11 mouse cellular contexts compared by ENCODE assay signal in the genomic region with DNA sequence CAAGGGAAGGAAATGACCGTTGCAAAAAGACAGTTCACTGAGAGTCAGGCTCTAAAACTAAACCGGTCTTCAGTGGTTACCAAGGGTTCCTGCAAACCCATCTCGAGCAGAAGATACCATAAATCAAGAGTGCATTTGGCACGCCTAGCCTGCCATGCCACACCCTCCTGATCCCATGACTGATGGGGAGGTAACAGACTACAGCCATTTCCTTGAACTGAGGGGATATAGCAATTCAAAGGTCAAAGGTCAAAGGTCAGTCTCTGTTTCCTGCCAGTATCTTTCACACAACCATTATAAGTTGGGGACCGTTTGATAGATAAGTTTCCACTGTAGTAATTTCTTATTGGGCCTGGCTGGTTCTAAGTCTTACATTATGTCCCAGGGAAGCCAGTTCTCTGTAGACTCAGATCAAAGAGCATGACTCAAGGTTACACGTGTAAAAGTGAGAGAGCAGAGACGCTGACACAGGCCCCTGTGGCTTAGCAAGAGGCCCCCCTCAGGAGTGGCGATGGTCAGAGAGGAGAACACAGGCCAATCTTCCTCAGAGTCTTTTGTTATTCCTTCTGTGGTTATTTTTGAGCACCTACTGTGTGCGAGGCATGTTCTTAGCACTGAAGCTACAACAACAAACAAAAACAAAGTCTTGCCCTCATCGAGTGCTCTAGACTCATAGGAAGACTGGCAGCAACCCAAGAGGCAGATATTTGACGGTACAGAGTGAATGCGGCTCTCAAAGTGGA. TPM values are rescaled to one million over a fixed set of nuclear protein-coding genes. Genes with fewer than 3 reads are reported as not detected.
DNase-seq lines count a peak whose midpoint lies in the region; ATAC-seq and TF ChIP-seq lines count a peak whose summit lies in the region.
"Had no signal": no experiment of that assay in that cellular context is flagged by ENCODE, and none has a peak within 500 bp of the region (broad histone marks: within the 10 kb centered on the region; RNA-seq: fewer than 3 reads in every experiment).

No protein-coding gene starts in this region.

- no peaks in the 10 kb centered on the region for H3K27me3 ChIP-seq in embryonic facial prominence, embryonic 15.5 days
- no peaks in the 10 kb centered on the region for H3K27me3 ChIP-seq in embryonic facial prominence, embryonic 10.5 days (replicated peaks; ENCODE audit: low read depth, poor library complexity, severe bottlenecking)
- no peaks in the 10 kb centered on the region for H3K27me3 ChIP-seq in kidney, adult 2 months (replicated peaks; ENCODE audit: control insufficient read depth, insufficient read depth, low read length)
- no peaks in the 10 kb centered on the region for H3K27me3 ChIP-seq in midbrain, embryonic 11.5 days (ENCODE audit: control insufficient read depth, insufficient read depth, low read length)

- no peaks in the 10 kb centered on the region for H3K9me3 ChIP-seq in embryonic facial prominence, embryonic 15.5 days (replicated peaks)
- no peaks in the 10 kb centered on the region for H3K9me3 ChIP-seq in embryonic facial prominence, embryonic 10.5 days
- no peaks in the 10 kb centered on the region for H3K9me3 ChIP-seq in midbrain, embryonic 11.5 days (ENCODE audit: control insufficient read depth, low read length)

- H3K4me3 ChIP-seq in embryonic facial prominence, embryonic 15.5 days (replicated peaks): no peak overlapping the region
- no peak overlapping the region for H3K4me3 ChIP-seq in embryonic facial prominence, embryonic 10.5 days
- H3K4me3 ChIP-seq in kidney, adult 2 months (ENCODE audit: insufficient read depth, low read depth, low read length): no peak overlapping the region
- H3K4me3 ChIP-seq in macrophage (ENCODE audit: inconsistent target): no peak overlapping the region
- no peak overlapping the region for H3K4me3 ChIP-seq in midbrain, embryonic 11.5 days (ENCODE audit: low read depth, low read length)

- H3K79me2 ChIP-seq in macrophage (ENCODE audit: inconsistent target): peaks cover 75% of the 10 kb centered on the region

- TF ChIP-seq POLR2A in kidney, adult 2 months (IDR thresholded peaks at IDR 0.05; ENCODE audit: low read depth, low read length): no peak

- no peaks in the 10 kb centered on the region for H3K4me1 ChIP-seq in embryonic facial prominence, embryonic 15.5 days
- H3K4me1 ChIP-seq in embryonic facial prominence, embryonic 10.5 days: peaks cover 16% of the 10 kb centered on the region; the same call in 1 of the 2 replicates
- H3K4me1 ChIP-seq in kidney, adult 2 months (ENCODE audit: control insufficient read depth, insufficient read depth, low read length): peaks cover 13% of the 10 kb centered on the region
- no peaks in the 10 kb centered on the region for H3K4me1 ChIP-seq in midbrain, embryonic 11.5 days (ENCODE audit: control insufficient read depth, insufficient read depth, low read length)

- no peak overlapping the region for H3K27ac ChIP-seq in embryonic facial prominence, embryonic 15.5 days (replicated peaks)
- no peak overlapping the region for H3K27ac ChIP-seq in embryonic facial prominence, embryonic 10.5 days (replicated peaks)
- peak overlapping the region; percentile 25 for H3K27ac ChIP-seq in kidney, adult 2 months (ENCODE audit: insufficient read depth, low read depth, low read length)
- H3K27ac ChIP-seq in macrophage: peak overlapping the region; percentile 92
- H3K27ac ChIP-seq in midbrain, embryonic 11.5 days (ENCODE audit: low read depth, low read length): no peak overlapping the region

- no peak overlapping the region for H3K4me2 ChIP-seq in embryonic facial prominence, embryonic 15.5 days (replicated peaks)
- no peak overlapping the region for H3K4me2 ChIP-seq in midbrain, embryonic 11.5 days

- H3K36me3 ChIP-seq in embryonic facial prominence, embryonic 15.5 days: peaks cover 35% of the 10 kb centered on the region
- peaks cover 10% of the 10 kb centered on the region; the same call in 1 of the 2 replicates for H3K36me3 ChIP-seq in embryonic facial prominence, embryonic 10.5 days (replicated peaks)
- H3K36me3 ChIP-seq in kidney, adult 2 months (ENCODE audit: control insufficient read depth, insufficient read depth, low read length): no peaks in the 10 kb centered on the region; the same call in 1 of the 2 replicates
- peaks cover 32% of the 10 kb centered on the region for H3K36me3 ChIP-seq in macrophage (ENCODE audit: inconsistent target)
- H3K36me3 ChIP-seq in midbrain, embryonic 11.5 days (ENCODE audit: control insufficient read depth, insufficient read depth, low read length): no peaks in the 10 kb centered on the region

- no peak for TF ChIP-seq CTCF in kidney, adult 2 months (conservative IDR thresholded peaks at IDR 0.05; ENCODE audit: insufficient read depth, insufficient read length, low read depth, low read length)

- no peak for DNase-seq in embryonic facial prominence, embryonic 10.5 days (ENCODE audit: low spot score)
- DNase-seq in adrenal gland, postnatal 36 days: peak; percentile 63 to 64
- peak; percentile 91 for DNase-seq in kidney, adult 2 months
- DNase-seq in midbrain, embryonic 11.5 days (ENCODE audit: low spot score, missing footprints): no peak
- no peak for DNase-seq in layer of hippocampus, postnatal 25 days (ENCODE audit: extremely low spot score in 1 of 2, low spot score in 1 of 2)
- no peak for DNase-seq in spleen, postnatal 10 days (ENCODE audit: low spot score in 2 of 2)
- DNase-seq: cerebellum, adult 11-12 months had no signal

- ATAC-seq in embryonic facial prominence, embryonic 15.5 days (ENCODE audit: insufficient number of reproducible peaks, low FRiP score, low TSS enrichment, low read depth): peak; percentile 11; the same call in 1 of the 2 replicates
- no peak for ATAC-seq in midbrain, embryonic 11.5 days (ENCODE audit: low FRiP score)

- WGBS in embryonic facial prominence, embryonic 15.5 days: 64% methylated on average over 12 of the region's 12 CpGs
- 74% methylated on average over 12 of the region's 12 CpGs for WGBS in embryonic facial prominence, embryonic 10.5 days
- WGBS in kidney, adult 2 months: 32% methylated on average over 12 of the region's 12 CpGs
- WGBS in macrophage (ENCODE audit: missing documents): 32% methylated on average over 11 of the region's 12 CpGs
- WGBS in midbrain, embryonic 11.5 days: 81% methylated on average over 12 of the region's 12 CpGs

- H3K9ac ChIP-seq in embryonic facial prominence, embryonic 15.5 days: no peak overlapping the region
- H3K9ac ChIP-seq in midbrain, embryonic 11.5 days (ENCODE audit: low read length): no peak overlapping the region

RNA-seq across cellular contexts. Expression of gene Il10rb, which starts 7.3 kb away (rescaled TPM):
- 33.3 and 37.0 TPM in 2 replicates for polyA plus RNA-seq in embryonic facial prominence, embryonic 15.5 days (2015; fragmentation: Nextera tagmentation; extraction: Ambion mirVana)
- 7.8 and 8.9 TPM in 2 replicates for polyA plus RNA-seq in embryonic facial prominence, embryonic 10.5 days (2016; fragmentation: Nextera tagmentation; extraction: Ambion mirVana)
- 100 to 1,000 TPM; 202 to 301 TPM for total RNA-seq in adrenal gland, postnatal 36 days (2021)
- polyA plus RNA-seq in kidney, adult 2 months (2012; rRNA removed): 65.8 and 66.0 TPM in 2 replicates
- total RNA-seq in macrophage (2018; cell fraction: chromatin; rRNA removed): 100 to 1,000 TPM; 195 to 513 (median 266) TPM
- 100 to 1,000 TPM; 302 to 435 (median 372) TPM for total RNA-seq in macrophage (2018; cell fraction: cytosol; rRNA removed)
- total RNA-seq in macrophage (2018; cell fraction: nucleus; rRNA removed): 100 to 1,000 TPM; 321 to 683 (median 404) TPM
- polyA plus RNA-seq in macrophage (2018): 357 to 533 TPM (median 380 TPM) in 3 replicates
- 8.1 and 8.5 TPM in 2 replicates for polyA plus RNA-seq in midbrain, embryonic 11.5 days (2014; fragmentation: Nextera tagmentation; extraction: Ambion mirVana)
- total RNA-seq in layer of hippocampus, postnatal 25 days (2021): 10 to 100 TPM in 1 of 2 experiments, 1 to 10 TPM in 1; 9.7 to 11.2 TPM

RNA-seq across cellular contexts. Expression of gene Gm21970, which starts 21.8 kb away (rescaled TPM):
- not detected in 2 replicates for polyA plus RNA-seq in embryonic facial prominence, embryonic 15.5 days (2015; fragmentation: Nextera tagmentation; extraction: Ambion mirVana)
- polyA plus RNA-seq in embryonic facial prominence, embryonic 10.5 days (2016; fragmentation: Nextera tagmentation; extraction: Ambion mirVana): not detected in 2 replicates
- total RNA-seq in adrenal gland, postnatal 36 days (2021): not detected
- not detected in 2 replicates for polyA plus RNA-seq in kidney, adult 2 months (2012; rRNA removed)
- total RNA-seq in macrophage (2018; cell fraction: chromatin; rRNA removed): not detected
- under 1 TPM in 8 of 26 experiments, not detected in 18; 0.23 to 0.80 (median 0.37) TPM for total RNA-seq in macrophage (2018; cell fraction: cytosol; rRNA removed)
- total RNA-seq in macrophage (2018; cell fraction: nucleus; rRNA removed): 1 to 10 TPM in 1 of 26 experiments, not detected in 25; 1.6 TPM
- not detected in 3 replicates for polyA plus RNA-seq in macrophage (2018)
- not detected in 2 replicates for polyA plus RNA-seq in midbrain, embryonic 11.5 days (2014; fragmentation: Nextera tagmentation; extraction: Ambion mirVana)
- not detected for total RNA-seq in layer of hippocampus, postnatal 25 days (2021)
- total RNA-seq: gastrocnemius, adult 18-20 months had no signal
- polyA plus RNA-seq: limb, embryonic 11.5 days had no signal

RNA-seq across cellular contexts. Expression of gene Ifnar2, which starts 40.7 kb away (rescaled TPM):
- polyA plus RNA-seq in embryonic facial prominence, embryonic 15.5 days (2015; fragmentation: Nextera tagmentation; extraction: Ambion mirVana): 60.4 and 61.7 TPM in 2 replicates
- 29.7 and 31.0 TPM in 2 replicates for polyA plus RNA-seq in embryonic facial prominence, embryonic 10.5 days (2016; fragmentation: Nextera tagmentation; extraction: Ambion mirVana)
- total RNA-seq in adrenal gland, postnatal 36 days (2021): 100 to 1,000 TPM; 101 to 120 TPM
- polyA plus RNA-seq in kidney, adult 2 months (2012; rRNA removed): 54.5 and 57.1 TPM in 2 replicates
- 100 to 1,000 TPM; 154 to 353 (median 191) TPM for total RNA-seq in macrophage (2018; cell fraction: chromatin; rRNA removed)
- 100 to 1,000 TPM; 175 to 241 (median 207) TPM for total RNA-seq in macrophage (2018; cell fraction: cytosol; rRNA removed)
- total RNA-seq in macrophage (2018; cell fraction: nucleus; rRNA removed): 100 to 1,000 TPM; 188 to 308 (median 236) TPM
- 183 to 327 TPM (median 193 TPM) in 3 replicates for polyA plus RNA-seq in macrophage (2018)
- polyA plus RNA-seq in midbrain, embryonic 11.5 days (2014; fragmentation: Nextera tagmentation; extraction: Ambion mirVana): 32.6 and 32.7 TPM in 2 replicates
- 10 to 100 TPM; 23.8 TPM for total RNA-seq in layer of hippocampus, postnatal 25 days (2021)

Comparison
In these comparisons a context has a peak if more than half of its experiments do, and no peak if none do; other contexts are left out.
1. H3K27ac ChIP-seq: peak in kidney, adult 2 months (single experiment) and macrophage (single experiment); none in embryonic facial prominence, embryonic 15.5 days (single experiment), embryonic facial prominence, embryonic 10.5 days (single experiment) and midbrain, embryonic 11.5 days (single experiment).
2. DNase-seq: peak in adrenal gland, postnatal 36 days (2 of 2) and kidney, adult 2 months (single experiment); none in embryonic facial prominence, embryonic 10.5 days (single experiment), midbrain, embryonic 11.5 days (single experiment), layer of hippocampus, postnatal 25 days (0 of 2) and spleen, postnatal 10 days (0 of 2).